Mouse (Mus musculus) limb, embryonic 15.5 days (tissue): ENCODE results near the gene Lingo2. TPM values are rescaled to one million over a fixed set of nuclear protein-coding genes. Genes with fewer than 3 reads are reported as not detected.

ENCODE experiments used
- ATAC-seq: fragments of 200-750 bp; cut with Nextera tagmentation; 2 replicates; pipeline ENCODE4 v1.8.0; 2017; ENCODE audit warnings: low read depth, moderate TSS enrichment; ENCODE audit not compliant: insufficient number of reproducible peaks, low FRiP score, low TSS enrichment
- H3K27ac ChIP-seq: fragments of 300-500 bp; sonication (generic); 2 replicates; pipeline ENCODE4 v1.5.1; 2015; ENCODE audit warnings: moderate library complexity, mild to moderate bottlenecking, inconsistent platforms
- H3K27me3 ChIP-seq: fragments of 300-500 bp; sonication (generic); 2 replicates; pipeline ENCODE4 v1.6.1; 2015; ENCODE audit warnings: inconsistent platforms
- H3K36me3 ChIP-seq: fragments of 300-500 bp; sonication (generic); 2 replicates; pipeline ENCODE4 v1.6.1; 2015; ENCODE audit warnings: inconsistent platforms
- H3K4me1 ChIP-seq: fragments of 300-500 bp; sonication (generic); 2 replicates; pipeline ENCODE4 v1.6.1; 2015; ENCODE audit warnings: inconsistent platforms
- H3K4me2 ChIP-seq: fragments of 300-500 bp; sonication (generic); 2 replicates; pipeline ENCODE4 v1.6.1; 2015; ENCODE audit warnings: mild to moderate bottlenecking, inconsistent platforms
- H3K4me3 ChIP-seq: fragments of 300-500 bp; sonication (generic); 2 replicates; pipeline ENCODE4 v1.5.1; 2015; ENCODE audit warnings: mild to moderate bottlenecking, inconsistent platforms
- H3K9ac ChIP-seq: fragments of 300-500 bp; sonication (generic); 2 replicates; pipeline ENCODE4 v1.6.1; 2015; ENCODE audit warnings: inconsistent platforms
- H3K9me3 ChIP-seq: fragments of 300-500 bp; sonication (generic); 2 replicates; pipeline ENCODE4 v1.6.1; 2016; ENCODE audit warnings: inconsistent platforms
- WGBS: fragments of 180-500 bp; shearing (Covaris S2); methylation state at CpG from one replicate; pipeline ENCODE4 v1.1.7; 2015; 5-methylcytosine and 5-hydroxymethylcytosine counted together
- polyA plus RNA-seq: library from polyadenylated mRNA; unstranded; fragments of >200 nt; fragmentation: Nextera tagmentation; extraction: Ambion mirVana; gene quantifications from 2 replicates; pipeline ENCODE4 v1.2.1, GENCODE M21; 2015

Gene Lingo2
- polyA plus RNA-seq: 3.5 and 4.5 TPM in 2 replicates

- WGBS: under 1% methylated on average over 61 of the region's 61 CpGs
- peaks cover 24% of the 10 kb centered on the region for H3K4me1 ChIP-seq
- H3K27me3 ChIP-seq: peaks cover 48% of the 10 kb centered on the region
- H3K4me3 ChIP-seq: peak within 1 kb of the TSS; percentile 53
- no peaks in the 10 kb centered on the region for H3K36me3 ChIP-seq
- peak within 1 kb of the TSS; percentile 40 for H3K9ac ChIP-seq
- no peaks in the 10 kb centered on the region for H3K9me3 ChIP-seq
- 0 out of 2 replicates have a peak, but pooled peaks have one; percentile 40 for ATAC-seq
- peak within 1 kb of the TSS; percentile 97 for H3K4me2 ChIP-seq
- H3K27ac ChIP-seq: no peak within 1 kb of the TSS
Measured at GRCm38 (mm10) chr4:36951150-36951954, at the start of gene Lingo2. Gene Lingo2, minus strand, starts transcription at chr4:36951747.

- 88% methylated on average over 4 of the region's 4 CpGs for WGBS
- Histone ChIP-seq H3K36me3 (no peaks in the 10 kb centered on the region), H3K9me3 (no peaks in the 10 kb centered on the region), H3K4me3 (no peak overlapping the region), H3K27ac (no peak overlapping the region), H3K27me3 (no peaks in the 10 kb centered on the region), H3K9ac (no peak overlapping the region), H3K4me1 (no peaks in the 10 kb centered on the region), H3K4me2 (no peak overlapping the region)
- no peak for ATAC-seq
Measured at GRCm38 (mm10) chr4:36973358-36973757, 21.8 kb upstream of the Lingo2 start.

DNA sequence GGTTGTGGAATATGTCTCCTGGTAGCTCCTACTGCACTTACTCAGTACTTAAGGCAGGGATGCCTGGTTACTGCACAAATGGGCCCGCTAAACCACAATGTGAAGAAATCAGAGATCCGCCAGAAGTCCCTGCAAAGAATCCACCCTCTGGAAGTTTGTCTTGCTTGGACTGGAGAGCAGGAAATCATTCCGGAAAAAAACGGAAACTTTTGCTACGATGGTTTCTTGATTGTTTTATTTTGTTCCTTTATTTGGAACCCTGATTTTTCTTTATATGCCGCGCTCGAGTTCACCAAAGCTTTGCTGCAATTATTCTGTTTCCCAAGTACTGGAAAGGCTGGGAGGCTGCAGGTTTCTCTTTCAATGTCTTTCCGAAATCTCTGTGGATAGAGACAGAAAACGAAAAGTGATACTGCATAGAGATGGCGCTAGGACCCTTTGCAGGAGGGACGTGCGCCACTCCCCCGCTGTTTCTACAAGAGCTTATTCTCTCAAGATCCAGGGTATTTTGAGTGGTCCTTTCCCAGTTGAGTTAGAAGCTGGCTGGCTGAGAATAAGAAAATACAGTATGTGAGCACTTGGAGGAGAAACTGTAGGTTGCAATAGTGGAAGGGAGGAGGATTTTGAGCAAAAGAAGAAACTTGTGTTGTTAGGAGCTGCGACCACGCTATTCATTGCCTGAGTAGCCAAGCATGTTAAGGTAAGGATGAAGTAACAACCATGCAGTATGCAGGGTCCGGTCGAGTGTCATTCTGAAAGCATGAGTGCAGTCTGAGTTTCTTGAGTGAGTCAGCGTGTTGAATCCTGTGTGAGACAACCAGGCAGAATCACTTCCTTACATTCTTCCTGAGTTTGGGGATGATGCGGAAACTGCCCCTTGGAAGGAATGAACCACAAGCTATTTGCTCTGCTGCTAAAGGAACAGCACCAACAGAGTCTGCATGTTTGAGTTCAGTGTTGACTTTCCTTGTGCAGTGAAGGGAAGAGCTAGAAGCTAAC is 1.2 kb upstream of the Lingo2 start:
- peaks cover 24% of the 10 kb centered on the region for H3K4me1 ChIP-seq
- ATAC-seq: no peak
- H3K9me3 ChIP-seq: no peaks in the 10 kb centered on the region
- peak overlapping the region; percentile 97 for H3K4me2 ChIP-seq
- peak overlapping the region; percentile 53 for H3K4me3 ChIP-seq
- H3K9ac ChIP-seq: no peak overlapping the region
- H3K27ac ChIP-seq: no peak overlapping the region
- peaks cover 48% of the 10 kb centered on the region for H3K27me3 ChIP-seq
- no peaks in the 10 kb centered on the region for H3K36me3 ChIP-seq
- 8% methylated on average over 20 of the region's 20 CpGs for WGBS

DNA sequence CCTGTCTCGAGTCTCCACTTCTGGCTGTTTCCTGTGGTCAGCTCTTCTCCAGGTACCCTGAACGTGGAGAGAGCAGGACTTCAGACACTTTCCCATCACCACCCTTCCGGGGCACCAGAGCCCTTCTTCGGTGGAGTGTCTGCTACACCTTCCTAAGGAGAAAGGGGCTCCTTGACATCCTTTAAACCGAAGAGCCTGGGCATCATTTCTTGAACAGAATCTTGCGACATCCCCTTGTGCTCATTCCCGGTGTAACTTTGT is 338 bp upstream of the Lingo2 start:
- no peaks in the 10 kb centered on the region for H3K36me3 ChIP-seq
- H3K4me2 ChIP-seq: peak overlapping the region; percentile 97
- peak overlapping the region; percentile 53 for H3K4me3 ChIP-seq
- peak overlapping the region; percentile 40 for H3K9ac ChIP-seq
- peaks cover 24% of the 10 kb centered on the region for H3K4me1 ChIP-seq
- no peaks in the 10 kb centered on the region for H3K9me3 ChIP-seq
- no peak for ATAC-seq
- WGBS: under 1% methylated on average over 7 of the region's 7 CpGs
- no peak overlapping the region for H3K27ac ChIP-seq
- peaks cover 48% of the 10 kb centered on the region for H3K27me3 ChIP-seq

DNA sequence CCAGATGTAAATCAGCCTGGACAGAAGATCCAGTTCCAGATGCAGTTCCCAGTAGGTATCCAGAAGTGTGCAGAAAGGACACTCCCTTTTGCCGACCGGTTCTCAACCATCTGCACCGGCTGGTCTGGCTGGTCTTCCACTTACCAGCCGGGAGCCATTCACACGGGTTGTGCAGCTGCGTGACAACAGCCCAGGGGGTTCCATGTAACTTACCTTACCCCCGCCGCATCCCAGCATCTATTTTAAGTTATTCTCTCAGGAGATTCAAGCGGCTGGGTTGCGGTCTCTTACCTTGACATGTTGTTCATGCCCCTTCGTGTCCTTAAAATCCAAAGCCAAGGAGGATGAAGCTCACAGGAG is 777 bp downstream of the Lingo2 start:
- H3K9me3 ChIP-seq: no peaks in the 10 kb centered on the region
- under 1% methylated on average over 11 of the region's 11 CpGs for WGBS
- H3K27ac ChIP-seq: no peak overlapping the region
- 0 out of 2 replicates have a peak overlapping the region, but pooled peaks have one; percentile 14 for H3K9ac ChIP-seq
- H3K4me3 ChIP-seq: peak overlapping the region; percentile 53
- peak overlapping the region; percentile 97 for H3K4me2 ChIP-seq
- peaks cover 48% of the 10 kb centered on the region for H3K27me3 ChIP-seq
- H3K36me3 ChIP-seq: no peaks in the 10 kb centered on the region
- ATAC-seq: no peak
- peaks cover 24% of the 10 kb centered on the region for H3K4me1 ChIP-seq

DNA sequence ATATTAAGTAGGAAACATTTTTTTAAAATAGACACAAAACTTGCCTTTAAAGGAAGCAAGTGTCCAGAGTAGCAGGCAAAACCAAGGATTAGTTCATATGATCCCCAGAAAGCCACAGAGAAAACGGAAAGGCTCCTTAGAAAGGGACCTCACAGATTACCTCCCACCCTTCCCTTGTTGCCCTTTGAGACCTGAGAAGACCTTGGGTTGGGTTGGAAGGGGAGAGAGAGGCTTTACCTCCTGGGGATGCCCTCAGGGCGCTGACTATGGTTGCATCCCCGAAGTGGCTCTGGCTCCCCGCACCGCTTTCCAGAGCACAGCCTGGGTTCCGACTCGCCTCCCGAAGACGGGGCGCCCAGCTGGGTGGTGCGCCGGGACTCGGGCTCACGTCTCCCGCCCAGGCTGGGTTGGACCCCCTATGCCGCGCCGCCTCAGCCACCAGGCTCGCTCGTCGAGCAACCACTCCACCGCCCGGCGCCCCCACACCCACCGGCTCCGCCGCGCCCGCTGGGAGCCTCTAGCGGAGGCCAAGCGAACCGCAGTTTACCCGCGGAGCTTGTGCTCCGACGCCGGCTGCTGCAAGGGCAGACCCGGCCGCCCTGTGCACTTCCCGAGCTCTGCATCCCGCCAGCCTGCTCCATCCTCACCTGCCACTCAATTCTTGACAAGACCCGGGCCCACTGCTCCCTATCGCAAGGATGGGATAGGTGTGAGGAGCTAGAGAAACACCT is 1.4 kb downstream of the Lingo2 start:
- H3K9ac ChIP-seq: 0 out of 2 replicates have a peak overlapping the region, but pooled peaks have one; percentile 14
- peak overlapping the region; percentile 97 for H3K4me2 ChIP-seq
- H3K4me1 ChIP-seq: peaks cover 24% of the 10 kb centered on the region
- peak; percentile 63 for ATAC-seq
- H3K36me3 ChIP-seq: no peaks in the 10 kb centered on the region
- WGBS: under 1% methylated on average over 42 of the region's 43 CpGs
- no peak overlapping the region for H3K27ac ChIP-seq
- no peaks in the 10 kb centered on the region for H3K9me3 ChIP-seq
- H3K27me3 ChIP-seq: peaks cover 48% of the 10 kb centered on the region
- peak overlapping the region; percentile 53 for H3K4me3 ChIP-seq

DNA sequence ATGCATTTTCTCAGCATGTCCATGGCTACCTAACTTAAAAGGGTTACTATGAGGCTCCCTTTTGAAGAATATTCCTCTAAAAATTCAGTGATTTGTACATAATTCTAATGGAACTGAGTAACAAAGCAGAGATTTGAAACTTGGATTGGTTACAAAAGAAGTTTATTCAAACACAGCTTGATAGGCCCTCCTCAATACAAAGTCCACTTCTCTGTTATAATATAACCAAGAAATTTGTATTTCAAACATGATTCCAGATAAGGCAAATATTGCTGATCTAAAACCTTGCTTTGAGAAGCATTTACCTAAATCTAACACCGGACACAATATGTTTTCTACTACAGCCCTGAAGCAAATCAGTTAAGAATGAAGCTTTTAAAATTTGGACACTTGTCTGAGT is 60.7 kb downstream of the Lingo2 start:
- Histone ChIP-seq H3K9ac (no peak overlapping the region), H3K4me1 (no peaks in the 10 kb centered on the region), H3K27me3 (no peaks in the 10 kb centered on the region), H3K27ac (no peak overlapping the region), H3K36me3 (no peaks in the 10 kb centered on the region), H3K9me3 (no peaks in the 10 kb centered on the region), H3K4me3 (no peak overlapping the region), H3K4me2 (no peak overlapping the region)
- no peak for ATAC-seq
- 90% methylated on average over 1 of the region's 1 CpGs for WGBS

- Histone ChIP-seq H3K36me3 (no peaks in the 10 kb centered on the region), H3K4me3 (no peak overlapping the region), H3K9ac (no peak overlapping the region), H3K27ac (no peak overlapping the region), H3K27me3 (no peaks in the 10 kb centered on the region), H3K9me3 (no peaks in the 10 kb centered on the region), H3K4me1 (no peaks in the 10 kb centered on the region), H3K4me2 (no peak overlapping the region)
- no peak for ATAC-seq
- WGBS: 92% methylated on average over 3 of the region's 3 CpGs
Measured at GRCm38 (mm10) chr4:36890365-36890764, 61.2 kb downstream of the Lingo2 start.

DNA sequence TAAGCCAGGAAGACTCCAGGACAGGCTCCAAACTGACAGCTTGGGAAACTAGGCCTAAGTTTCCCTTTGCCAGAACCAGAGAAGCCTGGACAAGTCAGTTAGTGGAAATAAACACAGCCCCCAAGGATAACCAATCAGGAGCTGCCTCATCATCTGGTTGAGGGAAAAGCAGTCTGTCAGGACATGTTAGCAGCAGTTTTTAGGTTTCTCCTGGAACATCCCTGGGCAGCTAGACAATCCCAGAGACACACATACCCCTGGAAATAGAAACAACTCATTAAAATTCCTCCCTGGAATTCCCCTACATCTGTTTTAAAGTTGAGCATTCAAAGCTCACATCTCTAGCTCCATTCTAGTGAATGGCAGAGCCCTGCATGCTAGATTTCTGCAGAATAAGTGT is 76.8 kb downstream of the Lingo2 start:
- H3K27me3 ChIP-seq: no peaks in the 10 kb centered on the region
- ATAC-seq: no peak
- no peaks in the 10 kb centered on the region for H3K9me3 ChIP-seq
- H3K4me2 ChIP-seq: no peak overlapping the region
- no peak overlapping the region for H3K9ac ChIP-seq
- H3K27ac ChIP-seq: no peak overlapping the region
- no peak overlapping the region for H3K4me3 ChIP-seq
- H3K4me1 ChIP-seq: no peaks in the 10 kb centered on the region
- no peaks in the 10 kb centered on the region for H3K36me3 ChIP-seq

DNA sequence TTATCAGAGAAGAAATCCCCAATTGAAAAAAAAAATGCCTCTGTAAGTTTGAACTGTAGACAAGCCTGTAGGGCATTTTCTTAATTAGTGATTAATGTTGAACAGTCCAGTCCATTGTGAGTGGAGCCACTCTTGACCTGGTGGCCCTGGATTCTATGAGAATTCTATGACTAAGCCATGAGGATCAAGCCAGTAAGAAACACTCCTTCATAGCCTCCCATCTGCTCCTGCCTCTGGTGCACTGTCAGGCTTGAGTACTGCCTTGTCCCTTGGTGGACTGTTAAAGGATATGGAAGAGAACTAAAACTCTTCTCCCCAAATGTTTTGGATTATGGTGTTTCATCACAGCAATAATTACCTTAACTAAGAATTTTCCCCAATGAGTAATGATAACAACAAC is 126.6 kb downstream of the Lingo2 start:
- Histone ChIP-seq H3K4me1 (no peaks in the 10 kb centered on the region), H3K4me2 (no peak overlapping the region), H3K36me3 (no peaks in the 10 kb centered on the region), H3K27me3 (no peaks in the 10 kb centered on the region), H3K9me3 (no peaks in the 10 kb centered on the region), H3K27ac (no peak overlapping the region), H3K4me3 (no peak overlapping the region), H3K9ac (no peak overlapping the region)
- ATAC-seq: no peak

DNA sequence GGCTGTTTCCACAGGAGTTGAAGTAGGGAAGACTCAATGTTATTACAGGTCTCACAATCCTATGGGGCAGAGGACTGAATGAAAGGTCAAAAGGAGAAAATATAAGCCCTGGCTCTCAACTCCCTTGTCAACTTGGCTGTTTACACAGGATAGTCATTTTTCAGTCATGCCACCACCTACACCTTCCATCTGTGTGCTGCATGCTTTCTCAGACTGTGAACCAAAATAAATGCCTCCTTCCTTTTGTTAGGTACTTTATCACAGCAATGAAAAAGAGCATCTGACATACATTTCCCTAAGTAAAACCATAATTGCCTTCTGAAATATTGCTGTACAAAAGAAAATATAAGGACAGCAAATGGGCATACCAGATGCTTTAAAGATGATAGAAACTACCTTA is 129.6 kb downstream of the Lingo2 start:
- Histone ChIP-seq H3K4me2 (no peak overlapping the region), H3K27me3 (no peaks in the 10 kb centered on the region), H3K27ac (no peak overlapping the region), H3K9ac (no peak overlapping the region), H3K9me3 (no peaks in the 10 kb centered on the region), H3K4me3 (no peak overlapping the region), H3K36me3 (no peaks in the 10 kb centered on the region), H3K4me1 (no peaks in the 10 kb centered on the region)
- no peak for ATAC-seq

GRCm38 (mm10) chr4:36775088-36775487 is 176.5 kb downstream of the Lingo2 start:
- WGBS: 80% methylated on average over 4 of the region's 4 CpGs
- no peak for ATAC-seq
- Histone ChIP-seq H3K4me3 (no peak overlapping the region), H3K9me3 (no peaks in the 10 kb centered on the region), H3K4me1 (no peaks in the 10 kb centered on the region), H3K36me3 (no peaks in the 10 kb centered on the region), H3K9ac (no peak overlapping the region), H3K27me3 (no peaks in the 10 kb centered on the region), H3K4me2 (no peak overlapping the region), H3K27ac (no peak overlapping the region)
